Mouse (Mus musculus): ENCODE measurements around the gene Pnpt1. TPM values are rescaled to one million over a fixed set of nuclear protein-coding genes. Genes with fewer than 3 reads are reported as not detected.

Gene Pnpt1
- 36.1 and 37.3 TPM in 2 replicates for polyA plus RNA-seq (2015; fragmentation: Nextera tagmentation; extraction: Ambion mirVana)

- Histone ChIP-seq H3K36me3 (ENCODE audit: insufficient read depth, low read length) (peaks cover 7% of the 10 kb centered on the region; the same call in 1 of the 2 replicates), H3K4me1 (replicated peaks; ENCODE audit: insufficient read depth, low read length) (peaks cover 3% of the 10 kb centered on the region; the same call in 1 of the 2 replicates), H3K4me3 (replicated peaks; ENCODE audit: low read depth, low read length) (peak within 1 kb of the TSS; percentile 89), H3K4me2 (ENCODE audit: low read length) (peak within 1 kb of the TSS; percentile 67), H3K9me3 (replicated peaks; ENCODE audit: low read length) (no peaks in the 10 kb centered on the region), H3K27me3 (ENCODE audit: insufficient read depth, low read length) (no peaks in the 10 kb centered on the region), H3K9ac (ENCODE audit: low read depth, low read length) (peak within 1 kb of the TSS; percentile 80), H3K27ac (peak within 1 kb of the TSS; percentile 76)
- TF ChIP-seq CTCF (IDR thresholded peaks at IDR 0.05; ENCODE audit: low read depth) = no peak; the same call in 1 of the 2 replicates
- peak; percentile 95 for DNase-seq (ENCODE audit: low spot score)
- peak; percentile 100 for ATAC-seq (replicated peaks; ENCODE audit: low FRiP score, low read depth)
- 3% methylated on average over 50 of the region's 50 CpGs for WGBS
These were observed at the start of gene Pnpt1 for GRCm38 (mm10) chr11:29130385-29131355. Pnpt1 (plus strand) TSS chr11:29130744.

GRCm38 (mm10) chr11:29092403-29092802 lies 38.1 kb upstream of the Pnpt1 start:
- Histone ChIP-seq H3K36me3 (ENCODE audit: insufficient read depth, low read length) (no peaks in the 10 kb centered on the region), H3K27ac (no peak overlapping the region), H3K4me3 (replicated peaks; ENCODE audit: low read depth, low read length) (no peak overlapping the region), H3K9ac (ENCODE audit: low read depth, low read length) (no peak overlapping the region), H3K4me1 (replicated peaks; ENCODE audit: insufficient read depth, low read length) (no peaks in the 10 kb centered on the region), H3K4me2 (ENCODE audit: low read length) (no peak overlapping the region), H3K27me3 (ENCODE audit: insufficient read depth, low read length) (no peaks in the 10 kb centered on the region), H3K9me3 (replicated peaks; ENCODE audit: low read length) (no peaks in the 10 kb centered on the region)
- ATAC-seq (replicated peaks; ENCODE audit: low FRiP score, low read depth) (no peak), DNase-seq (ENCODE audit: low spot score) (no peak)
- TF ChIP-seq CTCF (IDR thresholded peaks at IDR 0.05; ENCODE audit: low read depth) = peak; percentile 61
- WGBS = 82% methylated on average over 2 of the region's 2 CpGs

GRCm38 (mm10) chr11:29098926-29099325 lies 31.6 kb upstream of the Pnpt1 start:
- Histone ChIP-seq H3K4me2 (ENCODE audit: low read length) (no peak overlapping the region), H3K4me1 (replicated peaks; ENCODE audit: insufficient read depth, low read length) (no peaks in the 10 kb centered on the region), H3K4me3 (replicated peaks; ENCODE audit: low read depth, low read length) (no peak overlapping the region), H3K9me3 (replicated peaks; ENCODE audit: low read length) (no peaks in the 10 kb centered on the region), H3K27ac (no peak overlapping the region), H3K9ac (ENCODE audit: low read depth, low read length) (no peak overlapping the region), H3K36me3 (ENCODE audit: insufficient read depth, low read length) (no peaks in the 10 kb centered on the region), H3K27me3 (ENCODE audit: insufficient read depth, low read length) (no peaks in the 10 kb centered on the region)
- no peak for TF ChIP-seq CTCF (IDR thresholded peaks at IDR 0.05; ENCODE audit: low read depth)
- peak; percentile 4 for DNase-seq (ENCODE audit: low spot score)
- ATAC-seq (replicated peaks; ENCODE audit: low FRiP score, low read depth) = no peak
- 39% methylated on average over 2 of the region's 2 CpGs for WGBS

GRCm38 (mm10) chr11:29129862-29130384 lies 621 bp upstream of the Pnpt1 start:
- H3K4me2 ChIP-seq (ENCODE audit: low read length) = peak overlapping the region; percentile 67
- H3K4me1 ChIP-seq (replicated peaks; ENCODE audit: insufficient read depth, low read length) = peaks cover 3% of the 10 kb centered on the region; the same call in 1 of the 2 replicates
- peak; percentile 58 for ATAC-seq (replicated peaks; ENCODE audit: low FRiP score, low read depth)
- H3K27ac ChIP-seq = no peak overlapping the region
- DNase-seq (ENCODE audit: low spot score) = peak; percentile 27
- H3K9ac ChIP-seq (ENCODE audit: low read depth, low read length) = peak overlapping the region; percentile 80; the same call in 1 of the 2 replicates
- no peak for TF ChIP-seq CTCF (IDR thresholded peaks at IDR 0.05; ENCODE audit: low read depth)
- peak overlapping the region; percentile 89 for H3K4me3 ChIP-seq (replicated peaks; ENCODE audit: low read depth, low read length)
- H3K36me3 ChIP-seq (ENCODE audit: insufficient read depth, low read length) = peaks cover 7% of the 10 kb centered on the region; the same call in 1 of the 2 replicates
- 52% methylated on average over 11 of the region's 11 CpGs for WGBS
- H3K9me3 ChIP-seq (replicated peaks; ENCODE audit: low read length) = no peaks in the 10 kb centered on the region
- no peaks in the 10 kb centered on the region for H3K27me3 ChIP-seq (ENCODE audit: insufficient read depth, low read length)

- 46% methylated on average over 1 of the region's 1 CpGs for WGBS
- H3K4me2 ChIP-seq (ENCODE audit: low read length) = no peak overlapping the region
- H3K9me3 ChIP-seq (replicated peaks; ENCODE audit: low read length) = no peaks in the 10 kb centered on the region
- no peak overlapping the region for H3K27ac ChIP-seq
- TF ChIP-seq CTCF (IDR thresholded peaks at IDR 0.05; ENCODE audit: low read depth) = no peak
- no peaks in the 10 kb centered on the region for H3K27me3 ChIP-seq (ENCODE audit: insufficient read depth, low read length)
- peak; percentile 14 for DNase-seq (ENCODE audit: low spot score)
- no peak overlapping the region for H3K9ac ChIP-seq (ENCODE audit: low read depth, low read length)
- peaks cover 13% of the 10 kb centered on the region; the same call in 1 of the 2 replicates for H3K36me3 ChIP-seq (ENCODE audit: insufficient read depth, low read length)
- H3K4me3 ChIP-seq (replicated peaks; ENCODE audit: low read depth, low read length) = no peak overlapping the region
- H3K4me1 ChIP-seq (replicated peaks; ENCODE audit: insufficient read depth, low read length) = no peaks in the 10 kb centered on the region
- no peak for ATAC-seq (replicated peaks; ENCODE audit: low FRiP score, low read depth)
These were observed 10.1 kb downstream of the Pnpt1 start for GRCm38 (mm10) chr11:29140671-29141070.

- no peak overlapping the region for H3K27ac ChIP-seq
- WGBS = 95% methylated on average over 2 of the region's 2 CpGs
- TF ChIP-seq CTCF (IDR thresholded peaks at IDR 0.05; ENCODE audit: low read depth) = no peak
- peaks cover 19% of the 10 kb centered on the region; the same call in 1 of the 2 replicates for H3K36me3 ChIP-seq (ENCODE audit: insufficient read depth, low read length)
- no peak for DNase-seq (ENCODE audit: low spot score)
- H3K4me2 ChIP-seq (ENCODE audit: low read length) = no peak overlapping the region
- H3K4me1 ChIP-seq (replicated peaks; ENCODE audit: insufficient read depth, low read length) = no peaks in the 10 kb centered on the region
- no peak overlapping the region for H3K4me3 ChIP-seq (replicated peaks; ENCODE audit: low read depth, low read length)
- no peaks in the 10 kb centered on the region for H3K27me3 ChIP-seq (ENCODE audit: insufficient read depth, low read length)
- no peak overlapping the region for H3K9ac ChIP-seq (ENCODE audit: low read depth, low read length)
- ATAC-seq (replicated peaks; ENCODE audit: low FRiP score, low read depth) = no peak
- no peaks in the 10 kb centered on the region for H3K9me3 ChIP-seq (replicated peaks; ENCODE audit: low read length)
These were observed 18.4 kb downstream of the Pnpt1 start for GRCm38 (mm10) chr11:29148901-29149300.

Measured in kidney, postnatal 0 days (tissue).